Mouse (Mus musculus) liver, adult 2 months (tissue): ENCODE measurements at regions not wholly inside any gene's neighbourhood (a gene's known extent, or its start where the extent isn't known, plus 50 kb on each side); places are given as distances from the start of the nearest gene placed in this dataset.

Experiments used
- DNase-seq: peaks from one replicate; pipeline ENCODE4 v3.0.0-alpha.2; 2011; ENCODE audit warnings: low read depth, low spot score; ENCODE audit errors: extremely low read depth
- H3K27ac ChIP-seq: fragments of 200-500 bp; replicated peaks from 2 replicates; pipeline ENCODE4 v1.5.1; 2012; ENCODE audit warnings: low read depth, mild to moderate bottlenecking, control low read depth, inconsistent platforms, low read length; ENCODE audit not compliant: insufficient read depth
- H3K27me3 ChIP-seq: fragments of 200-500 bp; 2 replicates; pipeline ENCODE4 v1.6.1; 2012; ENCODE audit warnings: mild to moderate bottlenecking, moderate library complexity, low read length, inconsistent platforms; ENCODE audit not compliant: control insufficient read depth, insufficient read depth
- H3K36me3 ChIP-seq: fragments of 200-500 bp; 2 replicates; pipeline ENCODE4 v1.6.1; 2012; ENCODE audit warnings: low read length, inconsistent platforms; ENCODE audit not compliant: control insufficient read depth, insufficient read depth
- H3K4me1 ChIP-seq: fragments of 200-500 bp; 2 replicates; pipeline ENCODE4 v1.6.1; 2011; ENCODE audit warnings: low read length; ENCODE audit not compliant: control insufficient read depth, insufficient read depth
- H3K4me3 ChIP-seq: fragments of 200-500 bp; 2 replicates; pipeline ENCODE4 v1.5.1; 2011; ENCODE audit warnings: low read depth, mild to moderate bottlenecking, control low read depth, low read length, moderate library complexity; ENCODE audit not compliant: insufficient read depth
- H3K79me2 ChIP-seq: fragments of 200-500 bp; 2 replicates; pipeline ENCODE4 v1.6.1; 2012; ENCODE audit warnings: inconsistent platforms, mild to moderate bottlenecking, low read length, moderate library complexity; ENCODE audit not compliant: control insufficient read depth, insufficient read depth
- H3K9ac ChIP-seq: fragments of 200-500 bp; 2 replicates; pipeline ENCODE4 v1.6.1; 2012; ENCODE audit warnings: low read depth, mild to moderate bottlenecking, control low read depth, inconsistent platforms, low read length
- CTCF ChIP-seq: fragments of 200-500 bp; IDR thresholded peaks from 2 replicates; pipeline ENCODE4 v1.5.1; 2011; ENCODE audit warnings: low read depth, low read length, control low read depth
- POLR2A ChIP-seq: fragments of 200-500 bp; IDR thresholded peaks from 2 replicates; pipeline ENCODE4 v1.6.1; 2011; ENCODE audit warnings: low read length, control low read depth; ENCODE audit not compliant: insufficient read depth; ENCODE audit errors: extremely low read depth
- WGBS: fragments of 180-500 bp; shearing (Covaris S2); methylation state at CpG from one replicate; pipeline ENCODE4 v1.1.7; 2018; 5-methylcytosine and 5-hydroxymethylcytosine counted together

GRCm38 (mm10) chr2:92752794-92753193 lies 153.3 kb downstream of the Chst1 start:
- no peak for DNase-seq
- Histone ChIP-seq H3K27me3 (no peaks in the 10 kb centered on the region), H3K36me3 (no peaks in the 10 kb centered on the region), H3K9ac (no peak overlapping the region), H3K4me1 (no peaks in the 10 kb centered on the region), H3K79me2 (no peaks in the 10 kb centered on the region), H3K4me3 (no peak overlapping the region), H3K27ac (no peak overlapping the region)
- TF ChIP-seq CTCF (no peak), POLR2A (no peak)
- 76% methylated on average over 8 of the region's 8 CpGs for WGBS

GRCm38 (mm10) chr2:92754505-92755280 lies 155.2 kb downstream of the Chst1 start:
- Histone ChIP-seq H3K79me2 (no peaks in the 10 kb centered on the region), H3K27me3 (no peaks in the 10 kb centered on the region), H3K4me3 (no peak overlapping the region), H3K27ac (no peak overlapping the region), H3K4me1 (no peaks in the 10 kb centered on the region), H3K9ac (no peak overlapping the region), H3K36me3 (no peaks in the 10 kb centered on the region)
- WGBS = 86% methylated on average over 10 of the region's 10 CpGs
- no peak for DNase-seq
- no peak for TF ChIP-seq CTCF
- no peak for TF ChIP-seq POLR2A

GRCm38 (mm10) chr2:92756491-92756890 lies 157.0 kb downstream of the Chst1 start:
- H3K4me3 ChIP-seq = no peak overlapping the region
- H3K27ac ChIP-seq = no peak overlapping the region
- no peak for TF ChIP-seq CTCF
- TF ChIP-seq POLR2A = no peak
- no peak for DNase-seq
- H3K9ac ChIP-seq = no peak overlapping the region
- WGBS = 96% methylated on average over 1 of the region's 1 CpGs
- no peaks in the 10 kb centered on the region for H3K79me2 ChIP-seq
- no peaks in the 10 kb centered on the region for H3K27me3 ChIP-seq
- H3K4me1 ChIP-seq = no peaks in the 10 kb centered on the region
- H3K36me3 ChIP-seq = no peaks in the 10 kb centered on the region

- H3K79me2 ChIP-seq = no peaks in the 10 kb centered on the region
- TF ChIP-seq CTCF = no peak
- no peak for TF ChIP-seq POLR2A
- 40% methylated on average over 3 of the region's 3 CpGs for WGBS
These were observed 156.1 kb upstream of the Syt13 start for GRCm38 (mm10) chr2:92758775-92759174.

GRCm38 (mm10) chr2:92763881-92764635 lies 150.8 kb upstream of the Syt13 start:
- H3K27ac ChIP-seq = no peak overlapping the region
- H3K4me3 ChIP-seq = no peak overlapping the region
- no peaks in the 10 kb centered on the region for H3K27me3 ChIP-seq
- TF ChIP-seq POLR2A = no peak
- TF ChIP-seq CTCF = no peak
- no peak overlapping the region for H3K9ac ChIP-seq
- no peak for DNase-seq
- H3K79me2 ChIP-seq = no peaks in the 10 kb centered on the region
- no peaks in the 10 kb centered on the region for H3K36me3 ChIP-seq
- H3K4me1 ChIP-seq = no peaks in the 10 kb centered on the region
- 94% methylated on average over 1 of the region's 1 CpGs for WGBS

More at GRCm38 (mm10) chr2:92758775-92759174, 156.1 kb upstream of the Syt13 start:
- Histone ChIP-seq H3K27ac (no peak overlapping the region), H3K27me3 (no peaks in the 10 kb centered on the region), H3K4me1 (no peaks in the 10 kb centered on the region), H3K9ac (no peak overlapping the region), H3K4me3 (no peak overlapping the region), H3K36me3 (no peaks in the 10 kb centered on the region)
- DNase-seq = no peak
